Mouse (Mus musculus) bone marrow, adult 2 months (tissue): ENCODE measurements around the gene Gm10277.

ENCODE experiments used
- CTCF ChIP-seq: fragments of 200-500 bp; IDR thresholded peaks from 2 replicates; pipeline ENCODE4 v1.5.1; 2011; ENCODE audit warnings: low read length, control low read depth; ENCODE audit not compliant: control insufficient read depth, insufficient read depth
- POLR2A ChIP-seq: fragments of 200-500 bp; IDR thresholded peaks from 2 replicates; pipeline ENCODE4 v1.6.1; 2011; ENCODE audit warnings: low read depth, mild to moderate bottlenecking, control low read depth, low read length, borderline replicate concordance; ENCODE audit not compliant: control insufficient read depth

DNA sequence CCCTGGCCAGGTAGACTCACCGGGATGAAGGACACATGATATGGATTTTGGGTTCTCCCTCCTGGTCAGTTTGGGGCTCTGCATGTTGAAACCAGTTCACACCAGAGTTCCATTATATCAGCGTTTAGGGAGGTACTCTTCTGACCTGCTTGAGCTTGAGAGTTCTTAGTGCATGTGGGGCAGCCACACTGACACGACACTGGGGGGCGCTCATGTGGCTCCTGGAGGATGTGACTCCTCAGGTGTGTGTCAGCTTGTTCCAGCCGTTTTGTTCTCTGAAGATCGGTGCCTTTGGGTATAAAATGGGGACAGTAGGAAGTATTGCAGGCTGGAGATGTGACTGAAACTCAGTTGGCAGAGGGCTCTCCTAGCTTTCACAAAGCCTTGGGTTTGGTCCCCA is 43.6 kb downstream of the Gm10277 start:
- peak; percentile 46; the same call in 1 of the 2 replicates for TF ChIP-seq CTCF
- no peak for TF ChIP-seq POLR2A
